Mouse (Mus musculus): Measurements from ENCODE around the gene Angel1. TPM values are rescaled to one million over a fixed set of nuclear protein-coding genes. Genes with fewer than 3 reads are reported as not detected.

The Angel1 gene
- total RNA-seq, 2 experiments from 2014 or later: 3.9 to 4.8 TPM

DNA sequence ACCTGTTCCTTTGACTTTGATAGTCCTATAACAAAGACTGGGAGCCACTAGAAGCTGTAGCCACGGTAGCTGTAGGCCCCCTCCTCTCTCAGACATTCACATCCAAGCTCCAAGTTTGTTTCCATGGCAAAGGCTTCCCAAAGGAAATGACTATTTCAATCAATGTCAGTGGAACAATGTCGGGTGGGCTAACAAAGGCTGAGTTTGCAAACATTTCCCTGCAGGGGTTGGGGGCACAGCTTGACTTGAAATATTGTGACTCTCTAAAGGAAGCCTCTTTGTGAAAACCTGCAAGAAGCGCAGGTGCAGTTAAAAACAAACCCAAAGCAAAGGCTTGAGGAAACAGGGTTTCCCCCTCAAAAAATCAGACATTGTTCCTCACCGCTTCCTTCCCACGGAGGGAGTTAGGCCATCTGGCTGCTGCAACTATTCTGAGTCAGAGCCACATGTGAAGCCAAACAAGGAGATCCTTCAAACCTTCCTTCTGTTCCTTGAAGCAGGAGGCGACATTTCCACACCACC is 66.8 kb downstream of the Angel1 start:
- TF ChIP-seq CTCF (IDR thresholded peaks at IDR 0.05): no peak
- H3K27ac ChIP-seq: no peak overlapping the region
- H3K4me3 ChIP-seq: no peak overlapping the region
- DNase-seq: no peak
- intact Hi-C loops (cut with DNase I): no loop called here

DNA sequence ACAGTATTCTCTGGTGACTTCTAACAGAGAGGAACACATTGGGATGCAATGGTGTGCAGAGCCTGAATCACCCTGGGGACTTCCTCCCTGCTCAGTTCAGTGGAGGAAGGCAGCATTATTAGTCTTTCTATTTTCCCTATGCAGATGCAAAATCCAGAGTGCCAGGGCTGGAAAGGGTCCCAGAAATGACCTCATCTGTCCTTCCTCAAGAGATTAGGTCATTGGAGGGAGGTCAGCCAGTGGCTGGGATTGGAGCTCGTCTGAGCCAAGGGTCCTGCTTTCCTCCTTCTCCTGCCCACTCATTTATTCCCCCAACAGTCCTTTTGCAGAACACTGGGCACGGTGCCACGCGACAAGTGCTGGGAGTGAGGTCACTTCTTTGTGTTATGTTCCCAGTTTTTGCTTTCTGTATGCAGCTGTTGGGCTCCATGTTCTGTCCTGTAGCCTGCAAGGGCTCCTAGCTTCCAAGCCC is 73.7 kb downstream of the Angel1 start:
- DNase-seq: peak; percentile 87
- intact Hi-C loops (cut with DNase I): no loop called here
- TF ChIP-seq CTCF (IDR thresholded peaks at IDR 0.05): no peak
- H3K4me3 ChIP-seq: peak overlapping the region; percentile 2; the same call in 1 of the 2 replicates
- H3K27ac ChIP-seq: peak overlapping the region; percentile 28; the same call in 1 of the 2 replicates

DNA sequence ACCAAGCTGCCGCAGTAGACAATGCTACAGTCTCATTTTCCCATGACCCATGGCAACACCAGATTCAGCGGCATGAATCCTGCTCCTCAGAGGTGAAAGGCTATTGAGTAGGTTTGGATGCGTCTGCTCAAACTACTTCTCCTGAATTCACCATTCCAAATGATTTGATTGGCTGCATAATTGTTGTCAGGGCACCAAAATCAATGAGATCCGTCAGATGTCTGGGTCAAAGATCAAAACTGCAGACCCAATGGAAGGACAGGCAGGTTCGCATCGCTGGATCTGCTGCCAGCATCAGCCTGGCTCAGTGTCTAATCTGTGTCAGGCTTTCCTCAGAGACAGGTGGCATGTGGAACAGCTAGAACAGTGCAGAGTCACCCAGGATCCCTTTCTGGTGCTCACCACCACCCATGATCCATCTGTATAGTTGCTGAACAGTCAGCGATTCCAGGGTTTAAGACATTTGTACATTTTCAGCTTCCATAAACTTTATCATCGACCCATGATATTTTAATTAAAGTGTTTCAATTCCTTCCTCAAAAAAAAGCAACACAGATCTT is 74.9 kb downstream of the Angel1 start:
- intact Hi-C loops (cut with DNase I): no loop called here
- Histone ChIP-seq H3K4me3 (no peak overlapping the region), H3K27ac (no peak overlapping the region)
- TF ChIP-seq CTCF (IDR thresholded peaks at IDR 0.05): no peak
- DNase-seq: no peak

Other genes starting within 250 kb of the Angel1 start
- gene Vash1, start 47.8 kb downstream of the Angel1 start, total RNA-seq (2021): 1 to 10 TPM; 4.0 to 6.9 TPM
- not detected for gene Lrrc74a, start 7.9 kb upstream of the Angel1 start, total RNA-seq (2021)
- gene Irf2bpl, start 158.3 kb upstream of the Angel1 start, total RNA-seq (2021): 10 to 100 TPM; 21.5 to 28.2 TPM
- gene Cipc, start 220.6 kb upstream of the Angel1 start, total RNA-seq (2021): 10 to 100 TPM; 32.2 to 33.8 TPM

All from gastrocnemius, adult 2 months (tissue).